Mouse (Mus musculus): Measurements from ENCODE around the gene Ralgapb.

DNA sequence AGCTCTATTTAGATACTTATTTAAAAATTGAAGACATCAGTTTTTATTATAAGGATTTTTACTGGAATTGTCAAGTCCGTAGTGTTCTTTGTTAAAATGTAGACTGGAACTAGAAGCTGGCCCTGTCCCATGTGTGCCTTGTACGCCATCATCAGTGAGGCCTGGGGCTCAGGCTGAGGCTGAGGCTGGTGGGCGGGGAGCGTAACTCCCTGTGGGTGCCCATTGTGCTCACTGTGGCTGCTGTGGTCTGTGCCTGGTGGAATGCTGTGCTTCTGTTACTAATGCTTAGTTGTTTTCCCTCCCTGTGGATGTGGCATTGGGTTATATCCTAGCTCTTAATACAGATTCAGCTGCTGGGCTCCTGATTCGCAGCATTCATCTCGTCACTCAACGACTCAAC is 40.2 kb downstream of the Ralgapb start:
- no peak for TF ChIP-seq CTCF (IDR thresholded peaks at IDR 0.05; ENCODE audit: borderline replicate concordance, insufficient read depth, low read length)
- TF ChIP-seq POLR2A (IDR thresholded peaks at IDR 0.05; ENCODE audit: low read depth, low read length), result no peak
